Mouse (Mus musculus): ENCODE measurements at regions not wholly inside any gene's neighbourhood (a gene's known extent, or its start where the extent isn't known, plus 50 kb on each side); places are given as distances from the start of the nearest gene placed in this dataset.

- no peak for DNase-seq
Observed at GRCm38 (mm10) chr9:118326656-118327055, 151.4 kb upstream of the Eomes start.

GRCm38 (mm10) chr9:118327904-118328303, 150.1 kb upstream of the Eomes start:
- DNase-seq = no peak

- no peak for DNase-seq
Observed at GRCm38 (mm10) chr9:118341401-118341800, 136.6 kb upstream of the Eomes start.

- DNase-seq = no peak
Observed at GRCm38 (mm10) chr9:118354911-118355310, 123.1 kb upstream of the Eomes start.

GRCm38 (mm10) chr9:118357406-118357805, 120.6 kb upstream of the Eomes start:
- DNase-seq = no peak

- DNase-seq = no peak
Observed at GRCm38 (mm10) chr9:118363929-118364328, 114.1 kb upstream of the Eomes start.

- no peak for DNase-seq
Observed at GRCm38 (mm10) chr9:118365431-118365830, 112.6 kb upstream of the Eomes start.

- DNase-seq = no peak
Observed at GRCm38 (mm10) chr9:118367314-118367713, 110.7 kb upstream of the Eomes start.

- DNase-seq = no peak
Observed at GRCm38 (mm10) chr9:118370581-118370980, 107.4 kb upstream of the Eomes start.

GRCm38 (mm10) chr9:118374680-118375079, 103.3 kb upstream of the Eomes start:
- DNase-seq = no peak

- no peak for DNase-seq
Observed at GRCm38 (mm10) chr9:118379055-118379454, 99.0 kb upstream of the Eomes start.

GRCm38 (mm10) chr9:118382532-118382931, 95.5 kb upstream of the Eomes start:
- DNase-seq = no peak

- no peak for DNase-seq
Observed at GRCm38 (mm10) chr9:118384610-118385009, 93.4 kb upstream of the Eomes start.

- no peak for DNase-seq
Observed at GRCm38 (mm10) chr9:118387631-118388030, 90.4 kb upstream of the Eomes start.

- DNase-seq = no peak
Observed at GRCm38 (mm10) chr9:118389481-118390334, 88.3 kb upstream of the Eomes start.

GRCm38 (mm10) chr9:118390679-118391078, 87.3 kb upstream of the Eomes start:
- no peak for DNase-seq

- DNase-seq = no peak
Observed at GRCm38 (mm10) chr9:118391715-118392114, 86.3 kb upstream of the Eomes start.

- DNase-seq = no peak
Observed at GRCm38 (mm10) chr9:118392796-118393195, 85.2 kb upstream of the Eomes start.

- DNase-seq = no peak
Observed at GRCm38 (mm10) chr9:118393567-118393966, 84.4 kb upstream of the Eomes start.

- no peak for DNase-seq
Observed at GRCm38 (mm10) chr9:118396425-118397053, 81.5 kb upstream of the Eomes start.

- DNase-seq = no peak
Observed at GRCm38 (mm10) chr9:118400520-118400919, 77.5 kb upstream of the Eomes start.

GRCm38 (mm10) chr9:118401170-118401569, 76.8 kb upstream of the Eomes start:
- DNase-seq = no peak

- no peak for DNase-seq
Observed at GRCm38 (mm10) chr9:118404867-118405266, 73.1 kb upstream of the Eomes start.

GRCm38 (mm10) chr9:118405926-118406518, 72.0 kb upstream of the Eomes start:
- DNase-seq = no peak

Measured in layer of hippocampus, adult 9-11 months (tissue).